Mouse (Mus musculus) olfactory bulb, adult 2 months (tissue): ENCODE results near the gene Kit.

Source experiments
- CTCF ChIP-seq: fragments of 200-500 bp; IDR thresholded peaks from 2 replicates; pipeline ENCODE4 v1.5.1; 2012; ENCODE audit warnings: low read depth, mild to moderate bottlenecking, low read length, moderate library complexity; ENCODE audit not compliant: insufficient read depth
- POLR2A ChIP-seq: fragments of 200-500 bp; IDR thresholded peaks from 2 replicates; pipeline ENCODE4 v1.6.1; 2012; ENCODE audit warnings: mild to moderate bottlenecking, low read depth, low read length, moderate library complexity; ENCODE audit not compliant: insufficient read depth

DNA sequence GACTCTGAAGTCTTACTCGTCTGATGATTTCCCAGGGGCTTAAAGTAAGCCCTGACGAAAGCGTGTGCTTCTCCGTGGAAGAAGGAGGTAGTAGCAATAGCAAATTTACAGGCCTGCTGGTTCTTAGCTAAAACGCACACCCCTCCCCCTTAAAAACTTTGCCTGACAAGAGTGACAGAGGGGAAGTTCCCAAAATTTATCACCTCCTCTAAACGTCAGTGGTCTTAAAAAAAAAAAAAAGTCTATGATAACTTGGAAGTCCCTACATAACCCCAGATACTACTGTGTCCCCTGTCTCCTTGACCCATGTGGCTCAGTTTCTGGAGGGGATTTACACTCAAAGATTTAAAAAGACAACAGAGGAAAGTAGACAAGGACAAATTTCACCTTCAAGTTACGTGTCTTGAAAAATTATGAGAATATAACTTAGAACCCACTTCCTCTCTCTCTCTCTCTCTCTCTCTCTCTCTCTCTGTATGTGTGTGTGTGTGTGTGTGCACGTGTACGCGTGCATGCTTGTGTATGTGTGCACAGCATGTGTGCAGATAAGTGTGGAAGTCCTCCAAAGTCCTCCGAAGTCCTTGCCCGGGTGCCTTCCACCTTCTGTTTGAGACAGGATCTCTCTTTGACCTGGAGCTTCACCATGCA is 120.6 kb downstream of the Kit start:
- TF ChIP-seq CTCF, result no peak
- TF ChIP-seq POLR2A, result no peak
